Mouse (Mus musculus): ENCODE measurements at regions not wholly inside any gene's neighbourhood (a gene's known extent, or its start where the extent isn't known, plus 50 kb on each side); places are given as distances from the start of the nearest gene placed in this dataset.

GRCm38 (mm10) chr2:48624461-48624860 lies 189.4 kb upstream of the Acvr2a start:
- no peak for DNase-seq (ENCODE audit: low spot score)

GRCm38 (mm10) chr2:48627011-48627410 lies 186.9 kb upstream of the Acvr2a start:
- no peak for DNase-seq (ENCODE audit: low spot score)

- no peak for DNase-seq (ENCODE audit: low spot score)
Measured at GRCm38 (mm10) chr2:48629106-48630050, 184.5 kb upstream of the Acvr2a start.

- DNase-seq (ENCODE audit: low spot score) = no peak
Measured at GRCm38 (mm10) chr2:48634456-48635174, 179.3 kb upstream of the Acvr2a start.

- no peak for DNase-seq (ENCODE audit: low spot score)
Measured at GRCm38 (mm10) chr2:48636108-48636507, 177.8 kb upstream of the Acvr2a start.

GRCm38 (mm10) chr2:48644114-48644513 lies 169.8 kb upstream of the Acvr2a start:
- DNase-seq (ENCODE audit: low spot score) = no peak

- DNase-seq (ENCODE audit: low spot score) = no peak
Measured at GRCm38 (mm10) chr2:48650281-48650680, 163.6 kb upstream of the Acvr2a start.

GRCm38 (mm10) chr2:48661222-48661621 lies 152.7 kb upstream of the Acvr2a start:
- DNase-seq (ENCODE audit: low spot score) = no peak

- no peak for DNase-seq (ENCODE audit: low spot score)
Measured at GRCm38 (mm10) chr2:48665103-48665502, 148.8 kb upstream of the Acvr2a start.

- no peak for DNase-seq (ENCODE audit: low spot score)
Measured at GRCm38 (mm10) chr2:48689098-48689497, 124.8 kb upstream of the Acvr2a start.

GRCm38 (mm10) chr2:48694509-48694908 lies 119.4 kb upstream of the Acvr2a start:
- no peak for DNase-seq (ENCODE audit: low spot score)

GRCm38 (mm10) chr2:48700886-48701285 lies 113.0 kb upstream of the Acvr2a start:
- no peak for DNase-seq (ENCODE audit: low spot score)

GRCm38 (mm10) chr2:48705103-48705804 lies 108.7 kb upstream of the Acvr2a start:
- DNase-seq (ENCODE audit: low spot score) = no peak

- DNase-seq (ENCODE audit: low spot score) = no peak
Measured at GRCm38 (mm10) chr2:48705805-48706150, 108.1 kb upstream of the Acvr2a start.

GRCm38 (mm10) chr2:48706188-48706587 lies 107.7 kb upstream of the Acvr2a start:
- DNase-seq (ENCODE audit: low spot score) = no peak

- no peak for DNase-seq (ENCODE audit: low spot score)
Measured at GRCm38 (mm10) chr2:48716206-48716605, 97.7 kb upstream of the Acvr2a start.

GRCm38 (mm10) chr2:48717770-48718169 lies 96.1 kb upstream of the Acvr2a start:
- DNase-seq (ENCODE audit: low spot score) = no peak

- DNase-seq (ENCODE audit: low spot score) = no peak
Measured at GRCm38 (mm10) chr2:48718261-48718660, 95.6 kb upstream of the Acvr2a start.

GRCm38 (mm10) chr2:48730780-48731179 lies 83.1 kb upstream of the Acvr2a start:
- peak; percentile 13 for DNase-seq (ENCODE audit: low spot score)

GRCm38 (mm10) chr2:48733936-48734335 lies 80.0 kb upstream of the Acvr2a start:
- DNase-seq (ENCODE audit: low spot score) = no peak

GRCm38 (mm10) chr2:48734521-48734920 lies 79.4 kb upstream of the Acvr2a start:
- no peak for DNase-seq (ENCODE audit: low spot score)

GRCm38 (mm10) chr2:48736312-48736711 lies 77.6 kb upstream of the Acvr2a start:
- DNase-seq (ENCODE audit: low spot score) = no peak

Data from left cerebral cortex, adult 11 months (tissue).